Mouse (Mus musculus): ENCODE results near the gene Sox2. TPM values are rescaled to one million over a fixed set of nuclear protein-coding genes. Genes with fewer than 3 reads are reported as not detected.

Gene Sox2
- total RNA-seq, 2 experiments from 2014 or later = 41.1 to 45.9 TPM

DNA sequence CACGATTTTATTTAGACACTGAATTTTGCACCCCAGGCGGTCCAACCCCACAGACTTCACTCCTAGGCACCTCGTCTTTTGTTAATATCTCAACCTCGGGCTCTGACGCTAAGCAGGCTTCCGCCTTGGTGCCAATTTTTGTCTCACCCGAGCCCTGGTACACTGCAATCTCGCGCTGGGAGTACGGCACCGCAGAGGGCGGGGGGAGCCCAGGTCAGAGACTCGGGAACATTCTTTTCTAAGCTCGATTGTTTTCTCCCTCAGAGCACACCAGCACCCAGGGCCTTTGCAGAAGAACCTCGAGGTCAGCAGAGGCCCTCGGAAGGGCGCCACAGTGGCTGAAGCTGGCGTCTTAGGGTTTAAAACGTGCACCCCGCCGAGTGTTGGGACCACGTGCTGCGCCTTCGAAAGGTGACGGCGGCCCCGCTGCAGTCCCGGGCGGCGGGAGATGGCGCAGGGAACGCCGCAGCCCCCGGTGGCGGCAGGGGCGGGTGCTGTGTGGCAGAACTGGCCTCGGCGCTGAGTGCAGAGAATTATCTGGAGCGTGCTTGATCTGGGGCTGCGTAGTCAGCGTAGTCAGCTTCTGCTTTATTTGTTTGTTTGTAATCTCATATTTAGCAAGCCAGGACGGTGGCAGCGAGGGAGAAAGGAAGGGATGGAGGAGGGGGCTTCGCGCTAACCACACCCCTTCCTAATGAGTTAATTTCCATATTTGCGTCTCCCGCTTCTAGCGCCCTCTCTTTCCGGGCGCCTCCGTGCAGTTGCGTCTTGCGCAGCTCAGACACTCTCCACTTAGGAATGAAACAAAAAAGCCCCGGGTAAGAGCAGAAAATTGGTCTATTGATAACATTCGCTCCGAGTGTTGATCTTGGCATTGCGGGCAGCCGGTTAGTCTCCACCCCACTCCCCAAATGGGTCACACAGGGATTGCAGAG is 13.8 kb downstream of the Sox2 start:
- Histone ChIP-seq H3K4me3 (peak overlapping the region; percentile 52), H3K27ac (peak overlapping the region; percentile 93)
- no peak for TF ChIP-seq CTCF (conservative IDR thresholded peaks at IDR 0.05)
- DNase-seq (ENCODE audit: low spot score in 2 of 2) = no peak

DNA sequence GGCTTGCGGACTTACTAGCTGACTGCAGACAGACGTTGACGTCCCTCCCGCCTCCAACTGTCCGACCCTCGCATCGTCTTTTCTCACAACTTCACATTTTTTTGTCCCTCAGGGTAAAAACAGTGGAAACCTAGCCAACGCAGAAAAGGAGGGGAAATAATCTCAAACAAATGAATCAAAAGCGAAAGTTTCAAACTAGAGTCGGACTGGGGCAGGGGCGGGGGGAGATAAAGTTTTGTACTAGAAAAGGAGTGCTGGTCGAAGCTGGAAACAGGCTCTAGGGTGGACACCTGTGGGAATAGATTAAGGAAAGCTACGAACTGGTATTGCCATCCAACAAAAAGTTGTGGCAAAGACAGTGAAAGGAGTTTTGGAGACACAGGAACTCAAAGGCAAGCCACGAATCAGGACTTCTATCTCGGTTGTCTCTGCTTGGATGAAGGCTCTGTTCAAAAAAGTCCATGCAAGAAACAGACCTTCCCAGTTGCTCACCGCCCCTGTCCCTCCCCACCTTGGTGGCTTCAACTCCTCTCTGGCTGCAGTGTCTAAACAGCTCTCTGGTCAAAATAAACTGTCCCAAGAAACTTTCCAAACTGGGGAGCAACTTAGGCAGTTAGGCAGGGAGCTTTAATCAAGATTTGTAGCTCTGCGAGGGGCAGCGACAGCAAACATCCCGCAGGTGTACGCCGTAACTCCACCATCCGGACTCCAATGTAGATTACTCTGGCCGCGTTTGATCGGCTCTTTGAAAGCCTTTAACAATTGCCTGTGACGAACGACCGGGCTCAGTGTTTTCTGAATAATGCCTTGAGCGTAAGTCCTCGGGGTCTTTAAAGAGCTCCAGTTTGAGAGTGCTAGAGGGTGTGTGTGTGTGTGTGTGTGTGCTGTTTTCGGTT is 14.7 kb downstream of the Sox2 start:
- DNase-seq (ENCODE audit: low spot score in 2 of 2) = no peak
- Histone ChIP-seq H3K4me3 (peak overlapping the region; percentile 52), H3K27ac (peak overlapping the region; percentile 93)
- no peak for TF ChIP-seq CTCF (conservative IDR thresholded peaks at IDR 0.05)

DNA sequence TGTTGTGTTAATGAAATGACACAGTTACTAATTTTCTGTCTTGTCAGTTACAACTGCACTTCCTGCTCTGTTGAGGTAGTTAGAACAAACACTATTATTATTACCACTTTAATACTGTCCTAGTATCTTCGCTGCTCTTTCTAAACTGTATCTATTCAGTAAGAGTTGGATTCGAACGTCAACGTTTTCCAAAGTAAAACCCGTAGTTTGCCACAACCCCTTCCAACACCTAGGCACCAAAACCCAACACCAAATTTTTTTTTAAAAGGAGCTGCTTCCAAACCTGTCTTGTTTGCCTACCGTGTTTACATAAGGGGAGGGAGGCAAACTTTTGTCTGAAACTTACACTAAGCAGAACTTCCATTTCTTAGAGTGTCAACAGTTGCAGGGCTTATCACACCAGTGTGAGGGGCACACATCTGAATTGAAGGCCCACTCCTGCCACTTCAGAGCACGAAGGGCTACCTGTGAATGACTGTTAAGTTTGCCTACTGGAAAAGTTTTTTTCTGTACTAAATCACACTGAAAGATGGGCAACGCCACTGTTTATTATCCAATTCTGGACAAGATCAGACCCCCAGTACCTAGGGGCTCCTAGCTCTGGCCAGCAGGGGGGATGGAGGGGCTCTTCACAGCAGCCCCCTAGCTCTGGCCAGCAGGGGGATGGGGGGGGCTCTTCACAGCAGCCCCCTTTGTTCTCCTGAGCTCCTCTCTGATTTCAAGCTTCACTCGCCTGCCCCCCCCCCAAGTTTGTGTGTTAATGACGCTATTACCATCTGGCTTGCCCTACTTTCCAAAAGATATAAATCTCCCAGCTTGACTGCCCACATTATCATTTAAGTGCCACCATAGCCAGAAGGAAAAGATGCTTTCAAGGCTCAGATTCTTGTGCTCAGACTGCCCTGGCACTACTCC is 15.8 kb downstream of the Sox2 start:
- H3K4me3 ChIP-seq = peak overlapping the region; percentile 52
- peak; percentile 23 for TF ChIP-seq CTCF (conservative IDR thresholded peaks at IDR 0.05)

DNA sequence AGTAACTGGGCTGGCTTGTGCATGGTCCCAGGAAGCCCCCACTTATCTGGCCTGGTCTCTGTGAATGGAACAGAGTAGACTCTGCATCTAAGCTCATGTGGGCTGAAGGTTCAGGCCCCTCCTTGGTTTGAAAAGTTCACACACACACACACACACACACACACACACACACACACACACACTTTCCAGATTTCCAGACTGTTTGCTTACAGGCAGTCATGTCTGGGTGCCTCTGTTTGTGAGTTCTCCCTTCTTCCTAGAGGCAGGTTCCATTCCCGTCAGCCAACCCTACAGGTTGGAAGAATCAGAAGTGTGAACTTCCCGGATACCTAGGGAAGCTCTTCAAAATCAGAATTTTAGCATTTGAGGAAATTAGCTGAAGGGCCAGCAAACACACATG is 17.0 kb downstream of the Sox2 start:
- Histone ChIP-seq H3K27ac (peak overlapping the region; percentile 93), H3K4me3 (no peak overlapping the region)
- DNase-seq (ENCODE audit: low spot score in 2 of 2) = no peak
- TF ChIP-seq CTCF (conservative IDR thresholded peaks at IDR 0.05) = no peak

More for the DNA sequence above, 15.8 kb downstream of the Sox2 start:
- no peak for DNase-seq (ENCODE audit: low spot score in 2 of 2)
- H3K27ac ChIP-seq = peak overlapping the region; percentile 93

DNA sequence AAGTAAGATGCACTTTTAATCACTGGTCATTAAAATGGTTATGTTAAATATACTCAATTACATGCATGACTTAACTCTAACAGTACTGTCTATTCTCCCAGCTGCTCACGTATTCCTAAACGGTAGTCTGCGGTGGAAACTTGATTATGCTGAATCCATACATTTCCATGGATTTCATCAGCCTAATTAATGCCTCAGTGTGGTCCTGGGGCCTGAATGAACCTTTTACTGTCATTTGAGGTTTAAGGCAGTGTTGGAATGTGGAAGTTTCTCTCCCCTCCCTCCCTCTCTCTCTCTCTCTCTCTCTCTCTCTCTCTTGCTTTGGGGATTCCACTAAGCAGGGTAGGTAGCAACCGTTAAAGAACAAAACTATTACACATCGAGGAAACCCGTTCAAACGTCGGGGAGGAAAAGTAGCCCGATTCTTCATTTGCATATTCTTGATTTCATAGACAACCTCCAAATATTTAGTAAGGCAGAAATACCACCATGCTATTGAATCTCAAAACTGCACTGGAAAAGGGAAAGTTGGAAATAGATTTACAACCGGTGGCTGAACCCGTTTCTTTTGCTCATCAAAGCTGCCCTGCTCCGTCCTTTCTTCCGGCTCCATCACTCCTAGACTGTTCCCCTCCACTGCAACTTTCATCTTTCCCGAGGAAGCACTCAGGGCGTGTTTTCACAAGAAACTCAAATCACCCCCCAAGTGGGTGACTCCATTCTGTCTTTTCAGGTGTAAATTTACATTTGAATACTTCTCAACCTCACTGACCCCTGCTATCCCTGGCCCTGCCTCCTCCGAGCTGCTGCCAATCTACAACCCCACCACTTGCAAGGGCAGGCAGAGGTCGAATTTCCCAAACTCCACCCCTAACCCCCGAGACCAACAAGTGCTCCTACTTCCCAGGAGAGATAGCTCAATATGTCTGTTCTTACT is 17.9 kb downstream of the Sox2 start:
- Histone ChIP-seq H3K4me3 (no peak overlapping the region), H3K27ac (peak overlapping the region; percentile 62)
- no peak for TF ChIP-seq CTCF (conservative IDR thresholded peaks at IDR 0.05)
- DNase-seq (ENCODE audit: low spot score in 2 of 2) = no peak

DNA sequence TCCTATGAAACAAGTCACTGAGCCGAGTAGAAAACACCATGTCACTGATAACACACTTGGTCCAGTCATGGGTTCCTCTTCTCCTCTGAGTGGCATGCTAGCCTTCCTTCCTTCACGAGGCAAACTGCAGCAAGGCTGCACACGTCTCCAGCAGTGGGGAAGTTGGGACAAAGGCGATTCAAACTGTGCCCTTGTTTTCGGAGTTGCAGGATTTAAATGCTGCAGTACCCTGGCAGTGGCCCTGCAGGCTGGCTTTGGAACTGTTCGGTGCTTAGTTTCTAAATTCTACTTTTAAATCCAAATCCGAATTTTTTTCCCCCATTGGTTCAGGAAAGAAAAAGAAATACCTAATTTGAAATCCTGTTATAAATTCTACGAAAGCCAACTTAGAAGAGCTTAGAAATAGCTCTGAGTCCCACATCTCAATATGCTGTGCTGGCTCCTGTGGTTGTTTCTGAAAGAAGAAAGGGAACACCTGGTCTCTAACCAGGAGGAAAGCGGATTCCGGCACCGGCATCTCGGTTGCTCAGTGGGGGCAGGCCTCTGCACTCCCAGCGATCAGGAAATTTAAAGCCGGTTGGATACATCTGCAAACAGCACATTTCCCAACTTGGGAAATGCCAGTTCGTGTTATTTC is 20.9 kb downstream of the Sox2 start:
- TF ChIP-seq CTCF (conservative IDR thresholded peaks at IDR 0.05) = peak; percentile 68
- DNase-seq (ENCODE audit: low spot score in 2 of 2) = no peak
- H3K27ac ChIP-seq = peak overlapping the region; percentile 82
- peak overlapping the region; percentile 12; the same call in 1 of the 2 replicates for H3K4me3 ChIP-seq

DNA sequence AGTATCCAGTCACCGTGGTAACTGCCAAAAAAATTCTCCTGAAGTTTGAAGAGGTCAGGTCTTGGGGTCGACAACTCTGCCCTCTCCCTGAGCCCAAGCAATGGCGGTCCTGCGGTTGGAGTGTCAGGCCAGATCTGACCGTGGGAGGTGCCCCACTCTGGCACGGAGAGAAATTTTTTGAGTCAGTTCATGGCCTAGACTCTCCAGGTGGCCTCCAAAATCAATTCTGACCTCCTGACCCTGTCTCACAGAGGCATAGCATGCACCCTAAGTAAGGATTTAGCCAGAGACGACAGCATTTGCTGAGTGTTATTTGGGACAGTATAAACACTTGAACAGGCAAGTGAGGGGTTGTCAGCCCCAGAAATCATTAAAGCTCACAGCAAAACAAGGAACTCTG is 28.6 kb downstream of the Sox2 start:
- peak overlapping the region; percentile 20; the same call in 1 of the 2 replicates for H3K27ac ChIP-seq
- no peak for DNase-seq (ENCODE audit: low spot score in 2 of 2)

DNA sequence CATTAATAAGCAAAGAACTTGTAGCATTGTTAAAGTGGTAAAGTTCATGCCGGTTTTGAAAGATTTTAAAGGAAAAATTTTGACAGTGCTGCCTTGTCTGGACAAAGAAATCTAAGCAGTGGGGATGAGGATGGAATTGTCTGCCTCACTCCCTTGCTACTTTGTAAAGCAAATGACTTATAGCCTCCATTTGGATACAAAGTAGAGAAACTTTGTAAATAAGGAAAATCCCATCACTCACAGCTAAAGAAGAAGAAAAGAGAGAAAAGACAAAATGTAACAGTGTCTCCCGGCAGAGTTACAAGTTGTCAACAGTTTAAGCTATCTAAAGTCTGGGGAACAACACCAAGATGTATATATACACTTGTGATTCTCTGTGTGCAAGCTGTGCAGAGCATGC is 29.2 kb downstream of the Sox2 start:
- TF ChIP-seq CTCF (conservative IDR thresholded peaks at IDR 0.05) = no peak
- no peak for DNase-seq (ENCODE audit: low spot score in 2 of 2)
- no peak overlapping the region for H3K27ac ChIP-seq
- H3K4me3 ChIP-seq = no peak overlapping the region

More for the DNA sequence above, 28.6 kb downstream of the Sox2 start:
- no peak overlapping the region for H3K4me3 ChIP-seq
- no peak for TF ChIP-seq CTCF (conservative IDR thresholded peaks at IDR 0.05)

DNA sequence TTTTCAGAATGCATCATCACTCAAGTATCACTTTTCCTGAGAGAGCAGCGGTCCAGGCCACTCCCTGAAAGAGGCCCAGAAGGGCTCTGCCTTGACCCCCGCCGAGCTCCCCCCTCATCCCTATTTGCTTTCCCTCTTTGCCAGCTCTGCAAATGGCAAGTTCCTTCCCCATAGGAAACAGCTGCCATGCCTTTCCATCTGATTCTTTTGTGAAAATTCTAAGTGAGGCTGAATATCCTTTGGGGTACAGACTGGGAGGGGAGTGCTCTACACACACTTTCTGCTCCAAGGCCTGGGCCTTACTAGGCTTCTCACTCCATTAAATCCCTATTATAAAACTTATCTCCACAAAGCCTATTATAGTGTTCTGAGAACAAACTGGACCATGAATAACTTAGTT is 29.7 kb downstream of the Sox2 start:
- no peak for DNase-seq (ENCODE audit: low spot score in 2 of 2)
- H3K4me3 ChIP-seq = no peak overlapping the region
- H3K27ac ChIP-seq = no peak overlapping the region
- TF ChIP-seq CTCF (conservative IDR thresholded peaks at IDR 0.05) = no peak

DNA sequence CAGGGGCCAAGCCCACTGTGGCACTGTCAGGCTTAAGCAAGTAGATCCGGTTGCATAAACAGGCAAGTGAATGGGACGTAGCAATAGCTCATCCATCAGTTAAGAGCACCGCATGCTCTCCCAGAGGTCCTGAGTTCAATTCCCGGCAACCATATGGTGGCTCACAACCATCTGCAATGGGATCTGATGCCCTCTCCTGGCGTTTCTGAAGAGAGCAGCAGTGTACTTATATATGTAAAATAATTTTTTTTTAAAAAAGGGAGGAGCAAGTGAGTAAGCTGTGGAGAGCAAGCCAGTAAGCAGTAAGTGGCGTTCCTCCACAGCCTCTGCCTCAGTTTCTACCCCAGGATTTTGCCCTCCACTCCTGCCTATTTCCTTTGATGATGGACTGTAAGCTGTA is 37.9 kb downstream of the Sox2 start:
- TF ChIP-seq CTCF (conservative IDR thresholded peaks at IDR 0.05) = peak; percentile 26; the same call in 1 of the 2 replicates
- Histone ChIP-seq H3K4me3 (no peak overlapping the region), H3K27ac (no peak overlapping the region)
- no peak for DNase-seq (ENCODE audit: low spot score in 2 of 2)

All from layer of hippocampus, adult 2 months (tissue).